Mouse (Mus musculus): ENCODE measurements around the gene Ppard. TPM values are rescaled to one million over a fixed set of nuclear protein-coding genes. Genes with fewer than 3 reads are reported as not detected.
A peak's percentile ranks its signal among the peaks of the same experiment; 100 is the strongest.

Gene Ppard
- polyA plus RNA-seq, 2 experiments from 2014 or later, result 2.6 to 4.6 TPM

- ATAC-seq, result no peak
These were observed 55.5 kb downstream of the Ppard start for GRCm38 (mm10) chr17:28287980-28288379.

- ATAC-seq, result no peak
These were observed 57.8 kb downstream of the Ppard start for GRCm38 (mm10) chr17:28290262-28290661.

DNA sequence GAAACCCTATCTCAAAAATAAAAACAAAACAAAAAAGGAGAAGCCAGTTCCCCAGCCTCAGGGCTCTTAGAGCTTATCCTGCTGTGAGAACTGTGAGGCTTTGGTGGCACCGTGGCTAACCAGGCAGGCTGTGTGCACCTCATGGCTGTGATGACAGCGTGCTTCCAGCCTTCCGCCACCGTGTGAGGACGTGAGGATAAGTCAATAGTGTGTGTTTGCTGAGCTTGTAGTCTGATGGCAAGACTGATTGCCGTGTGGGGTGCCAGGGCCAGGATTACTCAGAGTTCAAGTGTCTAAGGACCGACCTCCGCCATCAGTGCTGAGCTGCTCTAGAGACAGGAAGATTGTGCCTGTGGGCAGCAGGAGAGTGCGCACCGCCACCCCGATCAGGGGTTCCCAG is 58.2 kb downstream of the Ppard start:
- ATAC-seq, result no peak

DNA sequence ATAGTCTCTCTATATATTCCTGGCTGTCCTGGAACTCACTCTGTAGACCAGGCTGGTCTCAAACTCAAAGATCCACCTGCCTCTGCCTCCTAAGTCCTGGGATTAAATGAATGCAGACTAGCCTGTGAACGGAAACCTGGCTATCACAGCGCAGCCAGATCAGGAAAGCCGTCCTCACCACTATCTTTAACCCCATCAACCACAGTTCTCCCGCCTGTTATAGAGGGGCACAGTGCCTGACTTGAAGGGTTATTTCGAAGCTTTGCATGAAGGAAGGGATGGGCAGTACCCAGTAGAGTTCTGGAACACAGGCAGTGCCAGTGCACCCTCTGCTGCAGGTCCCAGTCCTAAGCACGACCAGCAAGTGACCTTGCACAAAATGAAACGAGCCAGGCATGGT is 58.8 kb downstream of the Ppard start:
- no peak for ATAC-seq

- no peak for ATAC-seq
These were observed 61.2 kb downstream of the Ppard start for GRCm38 (mm10) chr17:28293716-28294115.

- ATAC-seq, result no peak
These were observed 62.2 kb downstream of the Ppard start for GRCm38 (mm10) chr17:28294449-28295333.

DNA sequence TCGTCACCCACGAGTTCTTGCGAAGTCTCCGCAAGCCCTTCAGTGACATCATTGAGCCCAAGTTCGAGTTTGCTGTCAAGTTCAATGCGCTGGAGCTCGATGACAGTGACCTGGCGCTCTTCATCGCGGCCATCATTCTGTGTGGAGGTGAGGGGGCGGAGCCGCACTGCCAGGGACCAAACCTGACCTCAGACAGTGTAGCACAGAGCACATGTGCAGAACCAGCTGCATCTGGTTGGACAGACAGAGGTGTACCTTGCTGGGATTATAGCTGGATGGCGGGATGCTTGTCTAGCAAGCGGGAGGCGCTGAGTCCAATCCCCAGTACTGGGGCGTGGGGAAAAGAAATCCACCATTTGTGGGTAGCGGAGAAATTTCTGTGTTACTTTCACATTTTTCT is 66.4 kb downstream of the Ppard start:
- no peak for ATAC-seq

DNA sequence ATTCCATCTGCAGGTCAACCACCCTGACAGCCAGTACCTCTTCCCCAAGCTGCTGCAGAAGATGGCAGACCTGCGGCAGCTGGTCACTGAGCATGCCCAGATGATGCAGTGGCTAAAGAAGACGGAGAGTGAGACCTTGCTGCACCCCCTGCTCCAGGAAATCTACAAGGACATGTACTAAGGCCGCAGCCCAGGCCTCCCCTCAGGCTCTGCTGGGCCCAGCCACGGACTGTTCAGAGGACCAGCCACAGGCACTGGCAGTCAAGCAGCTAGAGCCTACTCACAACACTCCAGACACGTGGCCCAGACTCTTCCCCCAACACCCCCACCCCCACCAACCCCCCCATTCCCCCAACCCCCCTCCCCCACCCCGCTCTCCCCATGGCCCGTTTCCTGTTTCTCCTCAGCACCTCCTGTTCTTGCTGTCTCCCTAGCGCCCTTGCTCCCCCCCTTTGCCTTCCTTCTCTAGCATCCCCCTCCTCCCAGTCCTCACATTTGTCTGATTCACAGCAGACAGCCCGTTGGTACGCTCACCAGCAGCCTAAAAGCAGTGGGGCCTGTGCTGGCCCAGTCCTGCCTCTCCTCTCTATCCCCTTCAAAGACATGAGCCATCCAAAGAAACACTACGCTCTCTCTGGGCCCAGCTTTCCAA is 67.3 kb downstream of the Ppard start:
- ATAC-seq, result no peak

GRCm38 (mm10) chr17:28300323-28300722 is 67.8 kb downstream of the Ppard start:
- no peak for ATAC-seq

- no peak for ATAC-seq
These were observed 68.3 kb downstream of the Ppard start for GRCm38 (mm10) chr17:28300850-28301249.

DNA sequence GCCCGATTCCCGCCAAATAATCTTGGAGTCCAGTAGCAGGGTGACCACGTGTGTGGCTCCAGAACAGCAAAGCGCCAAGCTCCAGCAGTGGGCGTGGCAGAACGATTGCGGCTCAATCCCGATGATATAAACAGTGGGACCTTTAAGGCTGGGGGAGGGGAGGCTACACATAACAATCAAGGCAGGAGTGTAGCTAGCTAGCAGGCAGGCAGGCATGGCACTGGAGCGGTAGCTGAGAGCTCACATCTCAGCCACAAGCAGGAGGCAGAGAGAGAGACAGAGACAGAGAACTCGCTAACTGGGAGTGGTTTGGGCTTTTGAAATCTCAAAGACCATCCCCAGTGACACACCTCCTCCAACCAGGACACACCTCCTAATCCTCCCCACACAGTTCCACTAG is 72.7 kb downstream of the Ppard start:
- ATAC-seq, result no peak

- peak; percentile 39 for ATAC-seq
These were observed 76.0 kb downstream of the Ppard start for GRCm38 (mm10) chr17:28308297-28309195.

DNA sequence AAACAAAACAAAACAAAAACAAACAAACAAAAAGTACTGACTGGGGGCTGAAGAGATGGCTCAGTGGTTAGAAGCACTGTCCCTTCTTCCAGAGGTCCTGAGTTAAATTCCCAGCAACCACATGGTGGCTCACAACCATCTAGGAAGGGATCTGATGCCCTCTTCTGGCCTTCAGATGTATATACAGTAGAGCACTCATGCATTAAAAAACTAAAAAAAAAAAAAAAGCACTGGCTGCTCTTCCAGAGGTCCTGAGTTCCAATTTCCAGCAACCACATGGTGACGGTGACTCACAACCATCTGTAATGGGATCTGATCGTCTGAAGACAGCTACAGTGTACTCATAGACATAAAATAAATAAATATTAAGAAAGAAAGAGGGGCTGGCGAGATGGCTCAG is 78.3 kb downstream of the Ppard start:
- no peak for ATAC-seq

- no peak for ATAC-seq
These were observed 79.0 kb downstream of the Ppard start for GRCm38 (mm10) chr17:28311366-28312132.

DNA sequence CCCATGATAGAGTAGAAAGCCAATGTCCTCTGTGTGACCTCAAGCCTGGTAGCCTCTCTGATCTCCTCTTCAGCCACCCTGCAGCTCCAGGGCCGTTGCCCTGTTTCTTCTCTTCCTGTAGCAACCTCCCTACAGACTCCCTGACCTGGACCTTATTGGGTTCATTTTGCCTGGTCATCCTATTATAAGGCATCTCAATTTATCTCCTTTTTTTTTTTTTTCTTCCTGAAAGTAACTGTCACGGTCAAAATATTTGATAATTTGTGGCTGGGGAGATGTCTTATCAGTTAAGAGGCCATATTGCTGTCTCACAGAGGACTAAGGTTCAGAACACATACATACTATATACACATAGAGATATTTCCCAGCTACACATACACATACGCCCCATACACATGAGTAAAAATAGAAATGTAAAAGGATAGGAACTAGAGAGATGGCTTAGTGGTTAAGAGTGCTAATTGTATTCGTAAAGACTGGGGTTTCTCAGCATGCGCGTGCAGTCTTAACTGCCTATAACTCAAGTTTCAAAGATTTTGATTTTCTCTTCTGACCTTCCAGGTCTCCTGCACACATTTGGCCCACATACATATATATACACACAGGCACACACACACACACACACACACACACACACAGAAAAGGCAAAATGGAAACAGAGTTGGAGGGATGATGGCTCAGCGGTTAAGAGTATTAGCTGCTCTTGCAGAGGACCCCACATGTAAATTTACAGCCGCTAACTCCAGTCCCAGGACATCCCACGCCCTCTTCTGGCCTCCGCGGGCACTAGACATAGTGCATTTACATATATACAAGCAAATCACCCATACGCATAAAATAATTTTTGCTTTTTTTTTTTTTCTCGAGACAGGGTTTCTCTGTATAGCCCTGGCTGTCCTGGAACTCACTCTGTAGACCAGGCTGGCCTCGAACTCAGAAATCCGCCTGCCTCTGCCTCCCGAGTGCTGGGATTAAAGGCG is 80.0 kb downstream of the Ppard start:
- ATAC-seq, result peak; percentile 5

- ATAC-seq, result peak; percentile 98
These were observed 80.8 kb downstream of the Ppard start, which contains the start of gene Fance for GRCm38 (mm10) chr17:28313212-28313879. TSS of gene Fance (plus strand) at chr17:28313519.

DNA sequence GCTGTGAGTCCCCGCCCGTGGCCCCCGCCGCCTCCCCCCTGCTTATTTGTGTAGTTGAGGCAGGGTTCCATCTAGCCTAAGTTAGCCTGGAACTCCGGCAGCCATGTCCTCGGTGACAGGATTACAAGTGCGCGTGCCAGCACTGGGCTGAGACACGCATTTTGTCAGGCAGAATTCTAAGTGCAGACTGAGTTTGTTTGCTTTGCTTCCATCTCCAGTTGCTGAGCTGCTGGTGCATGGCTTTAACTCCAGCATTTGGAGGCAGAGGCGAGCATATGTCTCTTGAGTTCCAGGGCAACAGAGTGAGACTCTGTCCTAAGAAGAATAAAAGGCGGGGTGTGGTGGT is 81.4 kb downstream of the Ppard start:
- no peak for ATAC-seq

DNA sequence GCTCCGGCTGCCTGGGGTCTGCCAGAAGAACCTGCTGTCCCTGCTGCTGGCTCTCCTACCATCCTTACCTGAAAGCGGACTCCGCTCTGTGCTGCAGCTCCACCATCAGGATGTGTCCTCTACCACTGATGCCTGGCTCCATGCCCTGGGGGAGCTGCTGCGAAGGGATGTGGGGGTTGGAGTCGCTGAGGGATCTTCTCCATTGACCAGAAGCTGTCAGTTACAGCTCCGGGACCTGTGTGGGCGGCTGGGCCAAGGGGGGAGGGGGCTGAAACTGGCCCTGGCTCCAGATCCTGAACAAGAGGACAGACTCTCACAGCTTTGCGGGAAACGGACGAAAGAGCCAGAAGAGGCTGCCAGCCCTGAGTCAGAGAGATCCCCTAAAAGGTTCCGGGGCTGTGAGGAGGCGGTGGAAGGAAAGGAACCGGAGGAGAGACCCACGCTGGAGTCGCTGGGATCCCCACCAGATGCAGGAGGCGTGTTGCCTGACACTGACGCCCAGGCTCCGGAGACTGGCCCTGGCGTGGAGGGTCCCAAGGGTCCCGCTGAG is 83.2 kb downstream of the Ppard start:
- ATAC-seq, result no peak

DNA sequence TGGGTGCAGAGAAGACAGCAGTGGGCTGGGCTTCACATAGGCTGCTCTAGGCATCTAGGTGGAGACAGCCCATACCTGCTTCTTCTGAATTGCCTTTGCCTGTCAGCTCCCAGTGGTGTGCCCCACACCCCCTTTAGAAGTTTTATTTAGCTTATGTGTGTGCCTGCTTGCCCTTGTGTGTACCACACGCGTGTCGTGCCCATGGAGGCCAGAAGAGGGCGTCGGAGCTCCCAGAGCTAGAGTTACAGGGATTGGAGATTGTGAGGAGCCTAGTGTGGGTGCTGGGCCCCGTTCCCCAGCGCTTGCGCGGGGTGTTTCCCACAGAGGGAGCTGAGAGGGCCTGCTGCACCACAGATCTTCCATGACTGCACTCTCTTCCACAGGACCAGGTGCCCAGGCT is 84.0 kb downstream of the Ppard start:
- no peak for ATAC-seq

- ATAC-seq, result no peak
These were observed 84.6 kb downstream of the Ppard start for GRCm38 (mm10) chr17:28317091-28317490.

Measured in CD4-positive, CD25-positive, alpha-beta regulatory T cell, adult 4 months (primary cell).